Mouse (Mus musculus): ENCODE results near the gene Vezt. TPM values are rescaled to one million over a fixed set of nuclear protein-coding genes. Genes with fewer than 3 reads are reported as not detected.

The Vezt gene
- polyA plus RNA-seq, 1 experiment, result 56.2 TPM

- no peak for TF ChIP-seq POLR2A (IDR thresholded peaks at IDR 0.05; ENCODE audit: borderline replicate concordance, extremely low read depth, insufficient read depth, insufficient read length, poor library complexity, severe bottlenecking)
- no peak for TF ChIP-seq CTCF (IDR thresholded peaks at IDR 0.05; ENCODE audit: borderline replicate concordance, extremely low read depth, insufficient read depth, insufficient read length)
- DNase-seq (ENCODE audit: low read depth), result no peak
These were observed 1.6 kb upstream of the Vezt start for GRCm38 (mm10) chr10:94037196-94037595.

- DNase-seq (ENCODE audit: low read depth), result peak; percentile 61
- no peak for TF ChIP-seq POLR2A (IDR thresholded peaks at IDR 0.05; ENCODE audit: borderline replicate concordance, extremely low read depth, insufficient read depth, insufficient read length, poor library complexity, severe bottlenecking)
These were observed 750 bp upstream of the Vezt start for GRCm38 (mm10) chr10:94036375-94036758.

DNA sequence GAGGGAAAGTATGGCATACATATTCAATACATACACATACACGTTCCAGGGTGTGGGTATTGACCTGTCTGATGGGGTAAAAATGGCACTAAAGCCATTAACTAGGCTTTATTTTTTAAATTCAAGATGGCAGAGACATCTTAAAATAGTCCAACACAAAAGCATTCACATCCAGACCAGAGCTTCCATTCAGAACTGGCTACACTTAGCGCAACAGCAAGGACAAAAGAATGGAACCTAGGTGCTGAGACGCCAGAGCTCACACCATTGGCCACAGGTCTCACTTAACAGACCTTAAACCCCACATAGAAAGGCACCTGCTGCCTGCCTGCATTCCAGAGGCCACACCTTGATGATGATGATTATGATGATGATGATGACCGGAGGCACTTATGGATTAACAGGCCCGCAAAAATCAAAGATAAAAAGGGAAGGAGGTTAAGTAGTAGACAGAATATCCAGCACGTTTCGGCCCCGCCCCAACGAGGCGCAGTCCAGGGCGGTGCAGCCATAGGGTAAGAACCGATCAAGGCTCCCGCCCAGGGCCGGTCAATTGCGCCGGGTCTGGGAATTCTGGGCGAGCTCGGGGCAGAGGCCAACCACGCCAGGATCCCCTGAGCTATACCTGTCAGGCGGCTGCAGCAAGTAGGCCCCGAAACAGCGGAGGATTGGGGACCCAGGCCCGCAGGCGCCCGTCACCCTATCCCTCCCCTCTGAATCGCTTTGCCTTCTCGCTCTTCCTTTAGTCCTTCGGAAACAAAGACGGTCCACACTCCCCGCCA is 550 bp downstream of the Vezt start:
- DNase-seq (ENCODE audit: low read depth), result peak; percentile 63
- TF ChIP-seq CTCF (IDR thresholded peaks at IDR 0.05; ENCODE audit: borderline replicate concordance, extremely low read depth, insufficient read depth, insufficient read length) (no peak), POLR2A (IDR thresholded peaks at IDR 0.05; ENCODE audit: borderline replicate concordance, extremely low read depth, insufficient read depth, insufficient read length, poor library complexity, severe bottlenecking) (no peak)

DNA sequence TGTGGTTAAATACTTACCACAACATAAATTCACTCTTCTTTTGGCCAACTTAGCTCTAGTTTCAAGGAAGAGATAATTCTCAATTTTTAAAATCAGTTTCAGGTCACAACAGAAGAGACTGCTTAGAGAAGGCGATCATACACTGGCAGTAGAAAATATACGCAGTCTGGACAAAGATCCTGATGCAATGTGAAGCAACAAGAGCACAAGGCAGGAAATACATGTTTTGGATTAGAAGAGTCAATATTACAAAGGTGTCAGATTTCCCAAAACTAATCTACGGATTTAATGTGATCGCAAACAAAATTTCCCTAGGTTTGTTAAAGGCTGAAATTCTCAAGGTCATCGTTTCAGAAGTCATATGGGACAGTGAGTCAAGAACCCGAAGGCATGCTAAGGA is 4.5 kb downstream of the Vezt start:
- TF ChIP-seq CTCF (IDR thresholded peaks at IDR 0.05; ENCODE audit: borderline replicate concordance, extremely low read depth, insufficient read depth, insufficient read length), result no peak
- TF ChIP-seq POLR2A (IDR thresholded peaks at IDR 0.05; ENCODE audit: borderline replicate concordance, extremely low read depth, insufficient read depth, insufficient read length, poor library complexity, severe bottlenecking), result no peak
- no peak for DNase-seq (ENCODE audit: low read depth)

DNA sequence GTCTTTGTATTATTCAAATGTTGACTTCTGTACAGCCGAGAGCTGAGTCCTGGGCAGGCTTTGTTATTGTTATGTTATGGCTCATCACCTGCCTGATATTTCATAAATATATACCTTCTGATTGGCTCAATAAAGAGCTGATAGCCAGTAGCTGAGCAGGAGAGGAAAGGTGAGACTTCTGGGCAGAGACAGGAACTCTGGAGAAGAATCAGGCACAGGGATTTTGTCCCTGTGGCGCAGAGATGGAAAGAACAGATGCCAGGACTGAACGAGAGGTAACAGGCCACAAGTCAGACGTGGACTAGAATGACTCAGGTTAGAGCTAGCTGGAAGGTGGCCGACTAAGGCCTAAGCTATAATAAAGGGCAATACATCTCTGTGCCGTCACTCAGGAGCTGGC is 7.1 kb downstream of the Vezt start:
- TF ChIP-seq POLR2A (IDR thresholded peaks at IDR 0.05; ENCODE audit: borderline replicate concordance, extremely low read depth, insufficient read depth, insufficient read length, poor library complexity, severe bottlenecking) (no peak), CTCF (IDR thresholded peaks at IDR 0.05; ENCODE audit: borderline replicate concordance, extremely low read depth, insufficient read depth, insufficient read length) (no peak)
- no peak for DNase-seq (ENCODE audit: low read depth)

GRCm38 (mm10) chr10:94025079-94025478 is 10.5 kb downstream of the Vezt start:
- no peak for TF ChIP-seq CTCF (IDR thresholded peaks at IDR 0.05; ENCODE audit: borderline replicate concordance, extremely low read depth, insufficient read depth, insufficient read length)
- TF ChIP-seq POLR2A (IDR thresholded peaks at IDR 0.05; ENCODE audit: borderline replicate concordance, extremely low read depth, insufficient read depth, insufficient read length, poor library complexity, severe bottlenecking), result no peak

GRCm38 (mm10) chr10:94021059-94021458 is 14.6 kb downstream of the Vezt start:
- TF ChIP-seq POLR2A (IDR thresholded peaks at IDR 0.05; ENCODE audit: borderline replicate concordance, extremely low read depth, insufficient read depth, insufficient read length, poor library complexity, severe bottlenecking) (no peak), CTCF (IDR thresholded peaks at IDR 0.05; ENCODE audit: borderline replicate concordance, extremely low read depth, insufficient read depth, insufficient read length) (no peak)
- no peak for DNase-seq (ENCODE audit: low read depth)

More at GRCm38 (mm10) chr10:94025079-94025478, 10.5 kb downstream of the Vezt start:
- DNase-seq (ENCODE audit: low read depth), result no peak

DNA sequence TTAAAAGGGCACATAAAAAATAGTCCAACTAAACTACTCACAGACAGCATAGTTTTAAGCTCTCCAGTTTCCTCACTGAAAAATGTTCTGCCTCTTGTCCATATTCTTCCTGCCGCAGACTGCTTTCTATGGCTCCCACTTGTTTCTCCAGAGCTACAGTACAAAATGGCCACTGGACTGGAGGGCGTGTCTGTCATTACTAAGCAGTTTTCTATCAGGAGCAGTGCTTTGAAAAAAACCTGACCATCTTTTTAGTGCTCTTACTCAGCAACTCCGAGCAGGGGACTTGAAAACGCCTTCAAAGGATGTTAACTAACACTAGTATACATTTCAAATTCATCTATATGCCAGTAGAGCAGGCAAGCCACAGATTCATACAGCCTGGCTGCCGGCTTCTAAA is 15.0 kb downstream of the Vezt start:
- no peak for DNase-seq (ENCODE audit: low read depth)
- TF ChIP-seq CTCF (IDR thresholded peaks at IDR 0.05; ENCODE audit: borderline replicate concordance, extremely low read depth, insufficient read depth, insufficient read length) (no peak), POLR2A (IDR thresholded peaks at IDR 0.05; ENCODE audit: borderline replicate concordance, extremely low read depth, insufficient read depth, insufficient read length, poor library complexity, severe bottlenecking) (no peak)

- DNase-seq (ENCODE audit: low read depth), result no peak
- no peak for TF ChIP-seq CTCF (IDR thresholded peaks at IDR 0.05; ENCODE audit: borderline replicate concordance, extremely low read depth, insufficient read depth, insufficient read length)
- no peak for TF ChIP-seq POLR2A (IDR thresholded peaks at IDR 0.05; ENCODE audit: borderline replicate concordance, extremely low read depth, insufficient read depth, insufficient read length, poor library complexity, severe bottlenecking)
These were observed 18.2 kb downstream of the Vezt start for GRCm38 (mm10) chr10:94017455-94017854.

- peak; percentile 13 for DNase-seq (ENCODE audit: low read depth)
- TF ChIP-seq POLR2A (IDR thresholded peaks at IDR 0.05; ENCODE audit: borderline replicate concordance, extremely low read depth, insufficient read depth, insufficient read length, poor library complexity, severe bottlenecking) (no peak), CTCF (IDR thresholded peaks at IDR 0.05; ENCODE audit: borderline replicate concordance, extremely low read depth, insufficient read depth, insufficient read length) (no peak)
These were observed 21.4 kb downstream of the Vezt start for GRCm38 (mm10) chr10:94014200-94014599.

GRCm38 (mm10) chr10:94013196-94013595 is 22.4 kb downstream of the Vezt start:
- peak; percentile 65 for DNase-seq (ENCODE audit: low read depth)
- TF ChIP-seq POLR2A (IDR thresholded peaks at IDR 0.05; ENCODE audit: borderline replicate concordance, extremely low read depth, insufficient read depth, insufficient read length, poor library complexity, severe bottlenecking) (no peak), CTCF (IDR thresholded peaks at IDR 0.05; ENCODE audit: borderline replicate concordance, extremely low read depth, insufficient read depth, insufficient read length) (peak; percentile 61; the same call in 1 of the 2 replicates)

GRCm38 (mm10) chr10:94011024-94011423 is 24.6 kb downstream of the Vezt start:
- peak; percentile 17 for DNase-seq (ENCODE audit: low read depth)
- TF ChIP-seq CTCF (IDR thresholded peaks at IDR 0.05; ENCODE audit: borderline replicate concordance, extremely low read depth, insufficient read depth, insufficient read length), result no peak
- TF ChIP-seq POLR2A (IDR thresholded peaks at IDR 0.05; ENCODE audit: borderline replicate concordance, extremely low read depth, insufficient read depth, insufficient read length, poor library complexity, severe bottlenecking), result no peak
